Mouse (Mus musculus) liver, embryonic 14.5 days (tissue): ENCODE measurements at regions not wholly inside any gene's neighbourhood (a gene's known extent, or its start where the extent isn't known, plus 50 kb on each side); places are given as distances from the start of the nearest gene placed in this dataset.

Experiments used
- CTCF ChIP-seq: IDR thresholded peaks from 2 replicates; pipeline ENCODE4 v1.5.1; 2016; ENCODE audit warnings: antibody characterized with exemption, low read depth, control low read depth
- EP300 ChIP-seq: IDR thresholded peaks from 2 replicates; pipeline ENCODE4 v1.6.1; 2016; ENCODE audit warnings: antibody characterized with exemption, low read depth

- TF ChIP-seq CTCF (no peak), EP300 (no peak)
Observed at GRCm38 (mm10) chr1:125307223-125307622, 128.3 kb downstream of the Actr3 start.
